Mouse (Mus musculus) liver, postnatal 0 days (tissue): ENCODE results near the gene Ak4. TPM values are rescaled to one million over a fixed set of nuclear protein-coding genes. Genes with fewer than 3 reads are reported as not detected.

Source experiments
- ATAC-seq: fragments of 200-750 bp; cut with Nextera tagmentation; 2 replicates; pipeline ENCODE4 v1.8.0; 2017; ENCODE audit warnings: mild to moderate bottlenecking, moderate library complexity
- DNase-seq: peaks from one replicate; pipeline ENCODE4 v3.0.0-alpha.2; 2016
- H3K27ac ChIP-seq: fragments of 300-500 bp; sonication (generic); 2 replicates; pipeline ENCODE4 v1.5.1; 2014; ENCODE audit warnings: antibody characterized with exemption, moderate library complexity, mild to moderate bottlenecking, low read depth
- H3K27me3 ChIP-seq: fragments of 300-500 bp; sonication (generic); 2 replicates; pipeline ENCODE4 v1.6.1; 2014; ENCODE audit warnings: low read length, control low read depth, mixed read lengths; ENCODE audit not compliant: insufficient read depth
- H3K36me3 ChIP-seq: fragments of 300-500 bp; sonication (generic); replicated peaks from 2 replicates; pipeline ENCODE4 v1.6.1; 2014; ENCODE audit warnings: mild to moderate bottlenecking, control low read depth, low read length, moderate library complexity, mixed read lengths; ENCODE audit not compliant: insufficient read depth
- H3K4me1 ChIP-seq: fragments of 300-500 bp; sonication (generic); 2 replicates; pipeline ENCODE4 v1.6.1; 2014; ENCODE audit warnings: antibody characterized with exemption, mild to moderate bottlenecking, control low read depth; ENCODE audit not compliant: insufficient read depth
- H3K4me2 ChIP-seq: fragments of 300-500 bp; sonication (generic); 2 replicates; pipeline ENCODE4 v1.6.1; 2014; ENCODE audit warnings: low read depth, mild to moderate bottlenecking, low read length, moderate library complexity, mixed read lengths
- H3K4me3 ChIP-seq: fragments of 300-500 bp; sonication (generic); 2 replicates; pipeline ENCODE4 v1.5.1; 2014; ENCODE audit warnings: low read depth, low read length
- H3K9ac ChIP-seq: fragments of 300-500 bp; sonication (generic); replicated peaks from 2 replicates; pipeline ENCODE4 v1.6.1; 2014; ENCODE audit warnings: mild to moderate bottlenecking, moderate library complexity
- H3K9me3 ChIP-seq: fragments of 300-500 bp; sonication (generic); 2 replicates; pipeline ENCODE4 v1.6.1; 2016; ENCODE audit warnings: mild to moderate bottlenecking, control low read depth, low read length, mixed read lengths
- CTCF ChIP-seq: sonication (generic); IDR thresholded peaks from 2 replicates; pipeline ENCODE4 v1.5.1; 2016; ENCODE audit warnings: antibody characterized with exemption, low read depth
- EP300 ChIP-seq: IDR thresholded peaks from 2 replicates; pipeline ENCODE4 v1.6.1; 2016; ENCODE audit warnings: antibody characterized with exemption, low read depth, mild to moderate bottlenecking
- WGBS: fragments of 180-500 bp; shearing (Covaris S2); extraction: QIAGEN DNeasy Blood & Tissue Kit; methylation state at CpG from one replicate; pipeline ENCODE4 v1.1.7; 2014; ENCODE audit not compliant: insufficient replicate concordance; 5-methylcytosine and 5-hydroxymethylcytosine counted together
- polyA plus RNA-seq: library from polyadenylated mRNA; unstranded; fragments of >200 nt; fragmentation: Nextera tagmentation; extraction: Ambion mirVana; gene quantifications from 2 replicates; pipeline ENCODE4 v1.2.1, GENCODE M21; 2015

Ak4 gene
- polyA plus RNA-seq, 1 experiment from 2014 or later: 31.3 TPM

DNA sequence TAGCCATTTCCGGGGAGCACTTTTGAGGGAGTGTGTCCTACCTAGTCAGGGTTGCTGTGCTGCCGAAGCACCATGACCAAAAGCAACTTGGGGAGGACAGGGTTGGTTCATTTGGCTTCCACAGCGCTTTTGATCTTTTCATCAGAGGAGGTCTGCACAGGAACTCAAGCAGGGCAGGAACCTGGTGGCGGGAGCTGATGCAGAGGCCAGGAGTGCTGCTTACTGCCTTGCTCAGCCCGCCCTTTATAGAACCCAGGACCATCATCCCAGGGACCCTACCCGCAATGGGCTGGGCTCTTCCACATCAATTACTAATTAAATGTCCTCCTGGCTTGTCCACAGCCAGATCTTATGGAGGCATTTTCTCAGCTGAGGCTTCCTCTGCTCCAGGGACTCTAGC, 7.5 kb downstream of the Ak4 start:
- H3K27me3 ChIP-seq: no peaks in the 10 kb centered on the region
- ATAC-seq: no peak

DNA sequence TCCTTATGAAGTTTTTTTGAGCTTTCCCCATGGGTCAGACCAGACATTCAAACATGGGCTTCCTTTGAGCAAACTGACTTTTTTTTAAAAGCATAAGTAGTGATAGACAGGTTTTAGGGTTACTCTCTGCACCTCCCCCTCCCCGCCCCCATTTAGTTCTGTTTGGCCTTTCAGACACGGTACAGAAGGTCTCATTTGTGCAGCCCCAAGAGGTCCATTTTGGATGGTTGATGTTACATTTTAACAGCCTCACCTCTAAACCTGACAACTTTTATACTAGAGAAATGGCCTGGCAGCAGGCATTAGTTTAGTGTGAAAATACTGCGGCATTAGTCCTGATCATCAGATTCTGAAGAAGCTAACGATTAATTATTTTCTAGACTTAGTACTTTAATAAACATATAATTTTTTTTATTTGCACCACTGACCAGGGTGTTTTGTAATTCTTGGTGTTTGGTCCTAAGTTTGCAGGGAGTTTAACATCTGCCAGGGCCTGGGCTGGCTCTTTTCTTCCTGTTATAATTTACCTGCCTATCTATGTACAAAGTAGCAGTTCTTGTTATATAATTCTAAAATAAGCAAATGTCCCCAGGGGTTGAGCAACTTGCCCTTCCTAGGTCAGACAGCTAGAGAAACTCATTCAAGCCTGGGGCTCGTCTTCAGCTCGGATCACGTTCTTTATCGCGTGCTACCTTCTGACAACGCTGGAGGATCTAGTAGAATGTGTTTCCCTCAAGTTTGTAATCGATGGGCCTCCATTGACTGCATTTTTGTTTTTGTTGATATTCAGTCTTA, 9.0 kb downstream of the Ak4 start:
- Histone ChIP-seq H3K36me3 (no peaks in the 10 kb centered on the region), H3K9me3 (no peaks in the 10 kb centered on the region), H3K9ac (0 out of 2 replicates have a peak overlapping the region, but pooled peaks have one; percentile 16), H3K4me2 (no peak overlapping the region), H3K27me3 (no peaks in the 10 kb centered on the region), H3K27ac (peak overlapping the region; percentile 76), H3K4me3 (no peak overlapping the region), H3K4me1 (peaks cover 9% of the 10 kb centered on the region; the same call in 1 of the 2 replicates)
- ATAC-seq (peak; percentile 31), DNase-seq (no peak)
- WGBS: 67% methylated on average over 11 of the region's 11 CpGs
- TF ChIP-seq EP300: no peak
- no peak for TF ChIP-seq CTCF

More for the DNA sequence above, 7.5 kb downstream of the Ak4 start:
- Histone ChIP-seq H3K4me1 (peaks cover 9% of the 10 kb centered on the region; the same call in 1 of the 2 replicates), H3K36me3 (no peaks in the 10 kb centered on the region), H3K9ac (no peak overlapping the region), H3K9me3 (no peaks in the 10 kb centered on the region), H3K4me2 (no peak overlapping the region), H3K4me3 (no peak overlapping the region), H3K27ac (no peak overlapping the region)
- DNase-seq: no peak
- 76% methylated on average over 6 of the region's 6 CpGs for WGBS
- TF ChIP-seq EP300: no peak

DNA sequence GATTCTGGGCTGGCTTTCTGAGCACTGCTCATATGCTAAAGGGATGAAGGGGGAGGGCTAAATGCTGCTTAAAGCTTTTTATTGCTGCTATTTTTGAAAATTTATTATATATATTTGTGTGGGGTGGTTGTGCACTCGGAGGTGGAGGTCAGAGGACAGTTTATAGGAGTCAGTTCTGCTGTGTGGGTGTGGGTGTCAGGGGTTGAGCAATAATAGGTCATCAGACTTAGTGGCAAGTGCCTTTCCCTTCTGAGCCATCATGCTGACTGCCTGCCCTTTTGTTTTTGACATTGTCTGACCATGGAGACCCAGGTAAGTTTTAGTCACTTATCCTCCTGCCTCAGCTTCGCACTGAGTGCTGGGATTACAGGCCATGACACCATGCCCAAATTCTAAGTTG, 10.0 kb downstream of the Ak4 start:
- H3K27me3 ChIP-seq: no peaks in the 10 kb centered on the region
- H3K4me2 ChIP-seq: no peak overlapping the region
- no peaks in the 10 kb centered on the region for H3K36me3 ChIP-seq
- TF ChIP-seq CTCF (no peak), EP300 (no peak)
- H3K9ac ChIP-seq: no peak overlapping the region
- no peak overlapping the region for H3K4me3 ChIP-seq
- ATAC-seq: peak; percentile 77
- peaks cover 9% of the 10 kb centered on the region; the same call in 1 of the 2 replicates for H3K4me1 ChIP-seq
- no peak for DNase-seq
- H3K9me3 ChIP-seq: no peaks in the 10 kb centered on the region
- H3K27ac ChIP-seq: peak overlapping the region; percentile 76
- WGBS: 62% methylated on average over 2 of the region's 2 CpGs

DNA sequence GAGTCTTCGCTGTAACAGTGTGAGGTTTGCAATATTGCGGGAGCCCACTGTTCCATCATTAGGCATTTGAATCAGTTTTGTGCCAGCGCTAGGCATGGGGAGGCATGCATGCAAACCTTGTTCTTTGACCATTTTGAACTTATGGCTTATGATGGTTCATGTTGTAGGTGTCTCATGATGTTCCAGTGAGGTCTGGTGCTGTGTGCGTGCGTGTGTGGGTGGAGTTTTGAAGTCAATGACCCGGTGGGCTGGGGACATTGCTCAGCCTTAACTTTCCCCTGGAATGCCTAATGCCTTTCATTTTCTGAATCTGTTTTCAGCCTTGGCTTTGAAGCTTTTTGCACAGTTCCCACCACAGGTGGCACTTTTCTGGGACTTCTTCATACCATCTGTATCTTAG, 10.9 kb downstream of the Ak4 start:
- no peaks in the 10 kb centered on the region for H3K36me3 ChIP-seq
- peak overlapping the region; percentile 76 for H3K27ac ChIP-seq
- peak; percentile 35 for DNase-seq
- 89% methylated on average over 6 of the region's 6 CpGs for WGBS
- H3K4me3 ChIP-seq: no peak overlapping the region
- H3K4me2 ChIP-seq: no peak overlapping the region
- H3K9ac ChIP-seq: no peak overlapping the region
- H3K9me3 ChIP-seq: no peaks in the 10 kb centered on the region
- ATAC-seq: peak; percentile 77
- TF ChIP-seq CTCF (no peak), EP300 (no peak)
- peaks cover 9% of the 10 kb centered on the region; the same call in 1 of the 2 replicates for H3K4me1 ChIP-seq
- no peaks in the 10 kb centered on the region for H3K27me3 ChIP-seq

DNA sequence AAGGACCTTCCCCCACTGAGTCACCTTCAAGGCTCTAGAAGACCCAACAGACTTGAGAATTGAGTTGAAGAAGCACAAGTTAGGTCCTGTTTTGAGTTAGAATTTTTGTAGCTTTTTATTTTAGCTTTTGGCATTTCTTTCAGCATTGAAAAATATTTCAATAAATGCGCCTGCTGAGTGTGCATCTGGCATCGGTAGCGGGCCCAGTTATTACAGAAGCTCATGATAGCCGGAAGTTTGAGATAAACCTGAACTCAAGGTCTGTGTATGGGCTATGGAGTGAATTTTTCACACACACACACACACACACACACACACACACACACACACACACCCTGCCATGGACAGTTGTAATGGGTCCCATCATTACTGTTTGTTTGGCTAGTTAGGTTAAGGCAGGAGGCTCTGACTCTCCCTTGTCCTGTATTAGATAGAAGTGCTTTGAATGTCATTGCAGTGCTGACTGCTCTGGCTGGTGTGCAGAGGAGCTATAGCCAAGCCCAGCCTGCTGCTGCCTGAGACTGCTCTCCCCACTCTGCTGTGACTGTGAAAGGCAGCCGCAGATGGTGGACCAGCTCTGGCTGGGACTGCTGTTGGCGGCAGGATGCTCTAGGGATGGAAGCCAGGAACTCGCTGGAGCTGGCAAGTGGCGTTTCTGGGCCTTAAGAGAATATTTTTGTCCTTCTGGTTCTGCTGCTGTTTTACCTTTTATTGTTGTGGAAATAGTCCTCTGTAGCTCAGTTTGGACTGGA, 17.9 kb downstream of the Ak4 start:
- Histone ChIP-seq H3K9me3 (no peaks in the 10 kb centered on the region), H3K4me1 (peaks cover 6% of the 10 kb centered on the region; the same call in 1 of the 2 replicates), H3K36me3 (no peaks in the 10 kb centered on the region), H3K4me2 (no peak overlapping the region), H3K9ac (no peak overlapping the region), H3K27ac (no peak overlapping the region), H3K4me3 (no peak overlapping the region), H3K27me3 (no peaks in the 10 kb centered on the region)
- TF ChIP-seq CTCF: no peak
- no peak for TF ChIP-seq EP300
- no peak for ATAC-seq
- 73% methylated on average over 8 of the region's 8 CpGs for WGBS
- DNase-seq: no peak

DNA sequence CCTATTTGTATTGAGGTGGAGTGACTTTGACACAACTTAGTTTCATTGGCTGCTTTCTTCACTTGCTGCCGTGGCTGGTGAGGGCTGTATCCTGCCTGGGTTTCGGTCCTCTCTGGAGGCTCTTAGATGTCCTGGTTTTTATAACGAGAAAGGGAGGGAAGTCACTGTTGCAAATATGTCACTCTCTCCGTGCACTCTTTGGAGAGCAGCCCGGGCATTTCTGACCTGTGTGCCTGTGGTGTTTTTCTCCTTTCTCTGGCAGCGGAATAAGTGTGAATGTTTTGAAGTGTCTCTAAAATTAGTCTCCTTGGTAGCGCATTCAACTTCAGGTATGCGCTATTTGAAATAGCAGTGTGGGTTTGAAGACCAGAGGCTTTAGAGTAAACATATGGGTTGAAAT, 19.2 kb downstream of the Ak4 start:
- DNase-seq: no peak
- H3K4me2 ChIP-seq: no peak overlapping the region

More for the DNA sequence above, 19.2 kb downstream of the Ak4 start:
- Histone ChIP-seq H3K4me1 (peaks cover 6% of the 10 kb centered on the region; the same call in 1 of the 2 replicates), H3K9me3 (no peaks in the 10 kb centered on the region), H3K4me3 (no peak overlapping the region), H3K27ac (no peak overlapping the region), H3K36me3 (no peaks in the 10 kb centered on the region), H3K9ac (no peak overlapping the region), H3K27me3 (no peaks in the 10 kb centered on the region)
- TF ChIP-seq EP300 (no peak), CTCF (no peak)
- 69% methylated on average over 8 of the region's 8 CpGs for WGBS
- no peak for ATAC-seq
